Mouse (Mus musculus): Measurements from ENCODE around the gene Gsn.
A peak's percentile ranks its signal among the peaks of the same experiment; 100 is the strongest.

The Gsn gene

GRCm38 (mm10) chr2:35328064-35328792, 72.0 kb downstream of the Gsn start:
- DNase-seq, result no peak

- no peak for DNase-seq
Measured at GRCm38 (mm10) chr2:35329061-35329460, 72.9 kb downstream of the Gsn start.

- DNase-seq, result no peak
Measured at GRCm38 (mm10) chr2:35331205-35331604, 75.0 kb downstream of the Gsn start.

GRCm38 (mm10) chr2:35333670-35334069, 77.5 kb downstream of the Gsn start:
- no peak for DNase-seq

GRCm38 (mm10) chr2:35335620-35336019, 79.4 kb downstream of the Gsn start:
- no peak for DNase-seq

- peak; percentile 99 to 100 for DNase-seq
Measured at GRCm38 (mm10) chr2:35336388-35337280, 80.5 kb downstream of the Gsn start, which contains the start of gene Stom. Gene Stom, minus strand, starts transcription at chr2:35336976.

- peak; percentile 67 to 73 for DNase-seq
Measured at GRCm38 (mm10) chr2:35337419-35337818, 81.2 kb downstream of the Gsn start.

- no peak for DNase-seq
Measured at GRCm38 (mm10) chr2:35338036-35338435, 81.9 kb downstream of the Gsn start.

GRCm38 (mm10) chr2:35338707-35339106, 82.5 kb downstream of the Gsn start:
- DNase-seq, result peak; percentile 65 to 72

GRCm38 (mm10) chr2:35342605-35343004, 86.4 kb downstream of the Gsn start:
- DNase-seq, result no peak

- peak in 1 of 2 experiments; percentile 13 for DNase-seq
Measured at GRCm38 (mm10) chr2:35345984-35346383, 89.8 kb downstream of the Gsn start.

- DNase-seq, result peak in 1 of 2 experiments; percentile 19
Measured at GRCm38 (mm10) chr2:35349184-35349583, 93.0 kb downstream of the Gsn start.
